Mouse (Mus musculus) T-helper 17 cell (primary cell): Measurements from ENCODE around the gene Abcd1.

Experiments
- in situ Hi-C, 2 experiments: fragments of 300-600 bp; cut with MboI, MseI; formaldehyde crosslinking; loops; 1 replicate in 1 of 2; 2 replicates in 1 of 2; pipeline ENCODE4 v1.15.1; 2025; ENCODE audit warnings: high pct_unique_total_duplicates in 2 of 2

Gene Abcd1

GRCm38 (mm10) chrX:73716109-73716661 is at the start of gene Abcd1, which contains the start of gene Bcap31:
Abcd1 (plus strand) TSS chrX:73716597.
Bcap31 (minus strand) TSS chrX:73716175.
- in situ Hi-C loops, result no loop called here

- in situ Hi-C loops, result loop anchor here in 1 of 2 experiments (25.0 kb wide), 1 partner anchor 660 kb away; no protein-coding TSS in a partner anchor
These were observed 44.4 kb upstream of the Abcd1 start for GRCm38 (mm10) chrX:73672031-73672431.

GRCm38 (mm10) chrX:73672879-73673618 is 43.3 kb upstream of the Abcd1 start, which contains the start of gene Slc6a8:
Slc6a8 (plus strand) TSS chrX:73673150.
- in situ Hi-C loops, result loop anchor here in 1 of 2 experiments (25.0 kb wide), 1 partner anchor 661 kb away; no protein-coding TSS in a partner anchor

- in situ Hi-C loops, result loop anchor here in 1 of 2 experiments (25.0 kb wide), 1 partner anchor 661 kb away; no protein-coding TSS in a partner anchor
These were observed 42.8 kb upstream of the Abcd1 start for GRCm38 (mm10) chrX:73673619-73673967.

GRCm38 (mm10) chrX:73673968-73674661 is 42.3 kb upstream of the Abcd1 start:
- in situ Hi-C loops, result loop anchor here in 1 of 2 experiments (25.0 kb wide), 1 partner anchor 662 kb away; no protein-coding TSS in a partner anchor

- in situ Hi-C loops, result no loop called here
These were observed 41.2 kb upstream of the Abcd1 start for GRCm38 (mm10) chrX:73675231-73675630.

- in situ Hi-C loops, result no loop called here
These were observed 39.7 kb upstream of the Abcd1 start for GRCm38 (mm10) chrX:73676668-73677067.

- in situ Hi-C loops, result no loop called here
These were observed 32.2 kb upstream of the Abcd1 start for GRCm38 (mm10) chrX:73684156-73684555.

GRCm38 (mm10) chrX:73684978-73685377 is 31.4 kb upstream of the Abcd1 start:
- in situ Hi-C loops, result no loop called here

GRCm38 (mm10) chrX:73685629-73686028 is 30.8 kb upstream of the Abcd1 start:
- in situ Hi-C loops, result no loop called here

- in situ Hi-C loops, result loop anchor here in 1 of 2 experiments (10.0 kb wide), 1 partner anchor 1434 kb away; no protein-coding TSS in a partner anchor
These were observed 25.3 kb upstream of the Abcd1 start for GRCm38 (mm10) chrX:73690917-73691629.

- in situ Hi-C loops, result no loop called here
These were observed 15.9 kb upstream of the Abcd1 start for GRCm38 (mm10) chrX:73700472-73700871.

GRCm38 (mm10) chrX:73715476-73716108 is 805 bp upstream of the Abcd1 start:
- in situ Hi-C loops, result no loop called here

GRCm38 (mm10) chrX:73716709-73717545 is 530 bp downstream of the Abcd1 start:
- in situ Hi-C loops, result no loop called here

GRCm38 (mm10) chrX:73717667-73718066 is 1.3 kb downstream of the Abcd1 start:
- in situ Hi-C loops, result no loop called here

GRCm38 (mm10) chrX:73718271-73718670 is 1.9 kb downstream of the Abcd1 start:
- in situ Hi-C loops, result no loop called here

- in situ Hi-C loops, result no loop called here
These were observed 2.4 kb downstream of the Abcd1 start for GRCm38 (mm10) chrX:73718686-73719362.

GRCm38 (mm10) chrX:73730908-73731307 is 14.5 kb downstream of the Abcd1 start:
- in situ Hi-C loops, result no loop called here

GRCm38 (mm10) chrX:73738155-73738554 is 21.8 kb downstream of the Abcd1 start:
- in situ Hi-C loops, result no loop called here
